Mouse (Mus musculus): ENCODE data around the gene Slx1b. TPM values are rescaled to one million over a fixed set of nuclear protein-coding genes. Genes with fewer than 3 reads are reported as not detected.

The Slx1b gene
- polyA plus RNA-seq, 1 experiment = 9.5 TPM

GRCm38 (mm10) chr7:126701559-126702357 lies 6.2 kb upstream of the Slx1b start:
- TF ChIP-seq CTCF (IDR thresholded peaks at IDR 0.05; ENCODE audit: control insufficient read depth, insufficient read depth, insufficient replicate concordance, low read depth, low read length) = no peak
- TF ChIP-seq POLR2A (IDR thresholded peaks at IDR 0.05; ENCODE audit: control insufficient read depth, low read depth, low read length) = no peak
- H3K4me3 ChIP-seq (ENCODE audit: control insufficient read depth, low read depth, low read length) = no peak overlapping the region
- no peaks in the 10 kb centered on the region; the same call in 1 of the 2 replicates for H3K27me3 ChIP-seq (ENCODE audit: control insufficient read depth, insufficient read depth, low read length)
- H3K36me3 ChIP-seq (ENCODE audit: control insufficient read depth, insufficient read depth, low read length) = no peaks in the 10 kb centered on the region
- H3K4me1 ChIP-seq (ENCODE audit: control insufficient read depth, insufficient read depth, low read length) = peaks cover 12% of the 10 kb centered on the region
- no peak overlapping the region for H3K27ac ChIP-seq (ENCODE audit: control insufficient read depth, insufficient read depth, low read depth, low read length)

GRCm38 (mm10) chr7:126701070-126701469 lies 5.5 kb upstream of the Slx1b start:
- H3K36me3 ChIP-seq (ENCODE audit: control insufficient read depth, insufficient read depth, low read length) = no peaks in the 10 kb centered on the region
- H3K4me3 ChIP-seq (ENCODE audit: control insufficient read depth, low read depth, low read length) = no peak overlapping the region
- no peak overlapping the region for H3K27ac ChIP-seq (ENCODE audit: control insufficient read depth, insufficient read depth, low read depth, low read length)
- H3K27me3 ChIP-seq (ENCODE audit: control insufficient read depth, insufficient read depth, low read length) = no peaks in the 10 kb centered on the region; the same call in 1 of the 2 replicates
- TF ChIP-seq CTCF (IDR thresholded peaks at IDR 0.05; ENCODE audit: control insufficient read depth, insufficient read depth, insufficient replicate concordance, low read depth, low read length) = peak; percentile 86; the same call in 1 of the 2 replicates
- TF ChIP-seq POLR2A (IDR thresholded peaks at IDR 0.05; ENCODE audit: control insufficient read depth, low read depth, low read length) = no peak
- H3K4me1 ChIP-seq (ENCODE audit: control insufficient read depth, insufficient read depth, low read length) = peaks cover 18% of the 10 kb centered on the region

- no peak for TF ChIP-seq CTCF (IDR thresholded peaks at IDR 0.05; ENCODE audit: control insufficient read depth, insufficient read depth, insufficient replicate concordance, low read depth, low read length)
- TF ChIP-seq POLR2A (IDR thresholded peaks at IDR 0.05; ENCODE audit: control insufficient read depth, low read depth, low read length) = no peak
- Histone ChIP-seq H3K27me3 (ENCODE audit: control insufficient read depth, insufficient read depth, low read length) (no peaks in the 10 kb centered on the region; the same call in 1 of the 2 replicates), H3K4me1 (ENCODE audit: control insufficient read depth, insufficient read depth, low read length) (peaks cover 18% of the 10 kb centered on the region), H3K4me3 (ENCODE audit: control insufficient read depth, low read depth, low read length) (no peak overlapping the region), H3K27ac (ENCODE audit: control insufficient read depth, insufficient read depth, low read depth, low read length) (no peak overlapping the region), H3K36me3 (ENCODE audit: control insufficient read depth, insufficient read depth, low read length) (no peaks in the 10 kb centered on the region)
Measured at GRCm38 (mm10) chr7:126700063-126701015, 4.8 kb upstream of the Slx1b start.

GRCm38 (mm10) chr7:126697838-126698237 lies 2.3 kb upstream of the Slx1b start:
- Histone ChIP-seq H3K27me3 (ENCODE audit: control insufficient read depth, insufficient read depth, low read length) (no peaks in the 10 kb centered on the region), H3K27ac (ENCODE audit: control insufficient read depth, insufficient read depth, low read depth, low read length) (no peak overlapping the region), H3K4me3 (ENCODE audit: control insufficient read depth, low read depth, low read length) (no peak overlapping the region), H3K36me3 (ENCODE audit: control insufficient read depth, insufficient read depth, low read length) (no peaks in the 10 kb centered on the region), H3K4me1 (ENCODE audit: control insufficient read depth, insufficient read depth, low read length) (peaks cover 10% of the 10 kb centered on the region)
- TF ChIP-seq POLR2A (IDR thresholded peaks at IDR 0.05; ENCODE audit: control insufficient read depth, low read depth, low read length) (no peak), CTCF (IDR thresholded peaks at IDR 0.05; ENCODE audit: control insufficient read depth, insufficient read depth, insufficient replicate concordance, low read depth, low read length) (no peak)

GRCm38 (mm10) chr7:126696886-126697285 lies 1.3 kb upstream of the Slx1b start:
- Histone ChIP-seq H3K36me3 (ENCODE audit: control insufficient read depth, insufficient read depth, low read length) (no peaks in the 10 kb centered on the region), H3K4me1 (ENCODE audit: control insufficient read depth, insufficient read depth, low read length) (peaks cover 17% of the 10 kb centered on the region), H3K4me3 (ENCODE audit: control insufficient read depth, low read depth, low read length) (peak overlapping the region; percentile 98), H3K27ac (ENCODE audit: control insufficient read depth, insufficient read depth, low read depth, low read length) (no peak overlapping the region), H3K27me3 (ENCODE audit: control insufficient read depth, insufficient read depth, low read length) (no peaks in the 10 kb centered on the region)
- TF ChIP-seq POLR2A (IDR thresholded peaks at IDR 0.05; ENCODE audit: control insufficient read depth, low read depth, low read length) (no peak), CTCF (IDR thresholded peaks at IDR 0.05; ENCODE audit: control insufficient read depth, insufficient read depth, insufficient replicate concordance, low read depth, low read length) (no peak)

GRCm38 (mm10) chr7:126696303-126696702 lies 719 bp upstream of the Slx1b start:
- Histone ChIP-seq H3K27me3 (ENCODE audit: control insufficient read depth, insufficient read depth, low read length) (no peaks in the 10 kb centered on the region), H3K4me1 (ENCODE audit: control insufficient read depth, insufficient read depth, low read length) (peaks cover 17% of the 10 kb centered on the region), H3K36me3 (ENCODE audit: control insufficient read depth, insufficient read depth, low read length) (no peaks in the 10 kb centered on the region), H3K27ac (ENCODE audit: control insufficient read depth, insufficient read depth, low read depth, low read length) (0 out of 2 replicates have a peak overlapping the region, but pooled peaks have one; percentile 46), H3K4me3 (ENCODE audit: control insufficient read depth, low read depth, low read length) (peak overlapping the region; percentile 98)
- TF ChIP-seq POLR2A (IDR thresholded peaks at IDR 0.05; ENCODE audit: control insufficient read depth, low read depth, low read length) (no peak), CTCF (IDR thresholded peaks at IDR 0.05; ENCODE audit: control insufficient read depth, insufficient read depth, insufficient replicate concordance, low read depth, low read length) (no peak)

GRCm38 (mm10) chr7:126695210-126695611 lies 373 bp downstream of the Slx1b start, which contains the start of gene Bola2:
Bola2 (plus strand) TSS chr7:126695401.
- TF ChIP-seq CTCF (IDR thresholded peaks at IDR 0.05; ENCODE audit: control insufficient read depth, insufficient read depth, insufficient replicate concordance, low read depth, low read length) = no peak
- 0 out of 2 replicates have a peak, but pooled peaks have one; percentile 52 for TF ChIP-seq POLR2A (IDR thresholded peaks at IDR 0.05; ENCODE audit: control insufficient read depth, low read depth, low read length)
- H3K4me3 ChIP-seq (ENCODE audit: control insufficient read depth, low read depth, low read length) = peak within 1 kb of the TSS; percentile 98
- H3K27ac ChIP-seq (ENCODE audit: control insufficient read depth, insufficient read depth, low read depth, low read length) = peak within 1 kb of the TSS; percentile 86
- no peaks in the 10 kb centered on the region for H3K36me3 ChIP-seq (ENCODE audit: control insufficient read depth, insufficient read depth, low read length)
- H3K4me1 ChIP-seq (ENCODE audit: control insufficient read depth, insufficient read depth, low read length) = peaks cover 17% of the 10 kb centered on the region
- no peaks in the 10 kb centered on the region for H3K27me3 ChIP-seq (ENCODE audit: control insufficient read depth, insufficient read depth, low read length)

All from testis, adult 2 months (tissue).